Mouse (Mus musculus) urinary bladder, adult 18-20 months (tissue): Measurements from ENCODE around the gene Gpr3.

ENCODE experiments used
- DNase-seq, 2 experiments: peaks; one replicate each; pipeline ENCODE4 v3.0.0; 2022; ENCODE audit warnings: low spot score in 2 of 2, mixed read lengths in 2 of 2

Gene Gpr3

GRCm38 (mm10) chr4:133170056-133170524 lies 42.2 kb downstream of the Gpr3 start:
- DNase-seq: no peak

DNA sequence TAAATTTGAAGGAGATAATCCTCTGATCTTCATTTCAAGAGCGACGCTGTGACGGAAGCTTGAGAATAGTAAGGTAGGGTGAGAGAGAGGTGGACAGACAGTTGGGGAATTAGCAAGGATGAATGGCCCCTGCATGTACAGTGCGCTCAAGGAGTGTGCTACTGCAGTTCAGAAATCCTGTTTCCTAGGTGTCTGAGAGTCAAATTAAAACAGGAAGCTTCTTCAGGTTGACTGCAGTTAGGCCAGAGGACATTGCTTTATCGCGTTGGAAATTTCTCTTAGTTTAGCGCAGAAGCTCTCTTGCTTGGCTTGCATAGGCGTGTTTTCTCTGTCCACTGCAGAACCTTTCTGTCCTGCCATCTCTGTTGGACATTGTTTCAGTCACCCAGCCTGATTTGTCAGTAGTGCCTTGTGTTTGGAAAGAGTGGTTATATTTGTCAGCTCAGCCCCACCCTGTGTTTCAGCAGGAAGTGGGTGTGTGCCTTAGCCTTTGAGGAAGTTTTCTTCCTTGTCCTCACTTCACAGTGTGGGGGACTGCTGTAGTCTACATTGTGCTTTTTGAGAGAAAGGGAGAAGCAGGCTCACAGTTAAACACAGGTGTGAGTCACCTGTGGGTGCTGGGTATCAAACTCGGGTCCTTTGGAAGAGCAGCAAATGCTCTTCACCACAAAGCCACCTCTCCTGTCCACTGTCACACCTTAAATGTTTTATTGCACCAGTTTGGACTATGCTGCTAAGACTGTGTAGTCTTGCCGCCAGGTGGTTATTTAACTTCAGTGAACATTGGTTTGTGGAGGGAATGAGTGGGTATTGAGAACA lies 42.9 kb downstream of the Gpr3 start:
- DNase-seq: peak in 1 of 2 experiments; percentile 55

GRCm38 (mm10) chr4:133166773-133167172 lies 45.6 kb downstream of the Gpr3 start:
- DNase-seq: no peak

DNA sequence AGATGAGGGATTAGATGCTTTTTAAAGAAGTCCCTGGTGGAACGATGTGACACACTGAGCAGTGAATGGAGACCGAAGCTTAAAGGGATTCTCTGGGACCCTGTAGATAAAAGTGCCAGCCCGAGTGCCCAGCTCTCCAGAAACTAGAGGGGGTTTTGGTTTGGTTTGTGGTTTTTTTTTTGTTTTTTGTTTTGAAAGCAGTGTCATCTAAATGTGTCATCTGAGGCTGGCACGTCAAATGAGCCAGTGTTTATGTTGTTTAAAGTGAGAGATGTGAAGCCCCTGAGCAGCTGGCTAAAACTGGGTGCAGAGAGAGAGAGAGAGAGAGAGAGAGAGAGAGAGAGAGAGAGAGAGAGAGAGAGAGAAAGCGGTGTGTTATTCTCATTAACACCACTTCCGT lies 50.1 kb downstream of the Gpr3 start:
- no peak for DNase-seq

DNA sequence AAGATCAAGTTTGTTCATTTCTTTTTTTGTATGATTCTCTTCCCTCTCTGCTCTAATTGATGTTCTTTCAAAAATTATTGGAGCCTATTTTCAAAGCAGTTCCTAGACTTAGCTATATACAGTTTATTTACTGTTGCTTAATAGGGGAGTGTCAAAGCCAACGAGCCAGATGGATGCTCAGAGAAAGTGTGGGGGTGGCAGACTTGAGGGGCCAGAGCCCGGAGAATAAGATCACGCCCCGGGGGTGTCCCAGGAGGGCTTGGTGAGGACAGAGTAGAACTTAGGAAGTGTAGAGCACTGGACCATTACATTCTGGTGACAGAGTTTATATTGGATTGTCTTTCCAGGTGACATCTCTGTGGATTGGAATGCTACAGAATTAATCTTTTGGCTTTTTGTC lies 51.5 kb downstream of the Gpr3 start:
- DNase-seq: no peak

DNA sequence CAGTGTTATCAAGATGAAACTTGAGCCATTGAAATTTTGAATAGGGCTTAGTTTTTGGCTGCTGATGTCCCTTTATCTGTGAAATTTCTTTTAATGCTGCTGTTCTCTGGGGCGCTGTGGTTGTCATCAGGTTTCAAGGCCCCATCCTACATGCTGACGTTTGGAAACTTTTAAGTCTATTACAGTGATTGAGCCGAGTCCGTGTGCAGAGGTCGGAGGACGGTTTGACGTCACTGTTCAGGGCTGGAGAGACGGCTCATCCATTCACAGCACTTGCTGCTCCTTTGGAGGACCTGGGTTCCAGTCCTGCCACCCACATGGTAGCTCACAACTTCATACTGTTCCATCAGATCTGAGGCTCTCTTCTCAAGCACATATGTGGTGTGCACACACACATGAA lies 52.1 kb downstream of the Gpr3 start:
- no peak for DNase-seq

DNA sequence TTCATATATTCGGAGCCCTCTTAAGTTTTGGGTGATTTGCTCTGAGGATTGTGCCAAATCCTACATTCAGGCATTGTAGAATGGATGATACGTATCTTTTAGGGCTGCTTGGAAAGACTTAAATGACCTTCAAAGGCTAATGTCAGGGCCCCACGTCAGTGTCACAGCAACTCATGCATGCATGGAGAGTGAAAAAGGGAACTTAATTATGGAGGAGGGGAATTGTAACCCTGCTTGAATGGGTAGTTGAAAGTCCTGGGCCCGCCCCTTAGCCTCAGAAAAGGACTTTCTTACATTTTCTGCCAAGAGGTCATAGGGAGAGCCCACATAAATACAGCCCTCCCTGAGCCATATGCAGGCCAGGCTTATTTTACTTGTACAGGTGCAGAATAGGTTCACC lies 52.7 kb downstream of the Gpr3 start:
- DNase-seq: no peak
